Mouse (Mus musculus) lung, adult 2 months (tissue): ENCODE results near the gene Krtap3-2.

Experiments used
- CTCF ChIP-seq: fragments of 200-500 bp; IDR thresholded peaks from 2 replicates; pipeline ENCODE4 v1.5.1; 2011; ENCODE audit warnings: mild to moderate bottlenecking, low read length, control low read depth; ENCODE audit not compliant: insufficient read depth
- POLR2A ChIP-seq: fragments of 200-500 bp; IDR thresholded peaks from 2 replicates; pipeline ENCODE4 v1.6.1; 2011; ENCODE audit warnings: low read depth, mild to moderate bottlenecking, control low read depth, low read length, borderline replicate concordance; ENCODE audit errors: extremely low read depth

GRCm38 (mm10) chr11:99514098-99514497 lies 42.6 kb downstream of the Krtap3-2 start:
- TF ChIP-seq CTCF (no peak), POLR2A (no peak)
